Mouse (Mus musculus) frontal cortex, adult 2 months (tissue): ENCODE measurements around the gene Tcl1b1. TPM values are rescaled to one million over a fixed set of nuclear protein-coding genes. Genes with fewer than 3 reads are reported as not detected.
"Not testable (repeated sequence)": the region's sequence is repeated elsewhere in the genome, so short reads cannot be mapped to it uniquely, and the experiment has no call there.

Experiments
- DNase-seq, 2 experiments: peaks; one replicate each; pipeline ENCODE4 v3.0.0; 2022; ENCODE audit warnings: low spot score in 1 of 2; ENCODE audit errors: extremely low spot score in 1 of 2
- polyA plus RNA-seq: library from polyadenylated mRNA; depleted of rRNA; stranded (reverse); fragments of >200 nt; gene quantifications from 2 replicates; pipeline ENCODE4 v1.2.3, GENCODE M21; 2012; rRNA removed

The Tcl1b1 gene
- polyA plus RNA-seq = not detected in 2 replicates

GRCm38 (mm10) chr12:105159390-105159789 lies at the start of gene Tcl1b1:
Gene Tcl1b1 (plus strand): TSS chr12:105159690.
- no peak for DNase-seq

GRCm38 (mm10) chr12:105109812-105110211 lies 49.7 kb upstream of the Tcl1b1 start:
- DNase-seq = no peak

GRCm38 (mm10) chr12:105112321-105112988 lies 47.0 kb upstream of the Tcl1b1 start:
- no peak for DNase-seq

- DNase-seq = no peak
These were observed 42.8 kb upstream of the Tcl1b1 start for GRCm38 (mm10) chr12:105116648-105117047.

GRCm38 (mm10) chr12:105125362-105125761 lies 34.1 kb upstream of the Tcl1b1 start:
- DNase-seq = no peak

GRCm38 (mm10) chr12:105126516-105126915 lies 33.0 kb upstream of the Tcl1b1 start:
- no peak for DNase-seq

- no peak for DNase-seq
These were observed 31.9 kb upstream of the Tcl1b1 start for GRCm38 (mm10) chr12:105127607-105128006.

GRCm38 (mm10) chr12:105129494-105130205 lies 29.8 kb upstream of the Tcl1b1 start:
- not testable (repeated sequence) for DNase-seq

GRCm38 (mm10) chr12:105134167-105134566 lies 25.3 kb upstream of the Tcl1b1 start:
- not testable (repeated sequence) for DNase-seq

- DNase-seq = not testable (repeated sequence)
These were observed 24.7 kb upstream of the Tcl1b1 start for GRCm38 (mm10) chr12:105134826-105135225.

- DNase-seq = not testable (repeated sequence)
These were observed 21.8 kb upstream of the Tcl1b1 start for GRCm38 (mm10) chr12:105137729-105138128.

GRCm38 (mm10) chr12:105143096-105143495 lies 16.4 kb upstream of the Tcl1b1 start:
- no peak for DNase-seq

GRCm38 (mm10) chr12:105144928-105145327 lies 14.6 kb upstream of the Tcl1b1 start:
- not testable (repeated sequence) for DNase-seq

GRCm38 (mm10) chr12:105145714-105146113 lies 13.8 kb upstream of the Tcl1b1 start, which contains the start of gene Tcl1b2:
Gene Tcl1b2 (plus strand): TSS chr12:105146014.
- DNase-seq = no peak

- DNase-seq = peak; percentile 4 to 31
These were observed 4.2 kb upstream of the Tcl1b1 start for GRCm38 (mm10) chr12:105155286-105155685.

GRCm38 (mm10) chr12:105158842-105159241 lies 648 bp upstream of the Tcl1b1 start:
- no peak for DNase-seq

- DNase-seq = no peak
These were observed 7.2 kb downstream of the Tcl1b1 start for GRCm38 (mm10) chr12:105166734-105167133.

GRCm38 (mm10) chr12:105173366-105173765 lies 13.9 kb downstream of the Tcl1b1 start:
- DNase-seq = no peak

- peak; percentile 4 to 59 for DNase-seq
These were observed 14.8 kb downstream of the Tcl1b1 start for GRCm38 (mm10) chr12:105174318-105174717.

- not testable (repeated sequence) for DNase-seq
These were observed 16.6 kb downstream of the Tcl1b1 start, which contains the start of gene Tcl1b5 for GRCm38 (mm10) chr12:105176044-105176443. Gene Tcl1b5 (plus strand): TSS chr12:105176344.

- DNase-seq = not testable (repeated sequence)
These were observed 21.7 kb downstream of the Tcl1b1 start for GRCm38 (mm10) chr12:105181040-105181644.
